Mouse (Mus musculus) kidney, embryonic 15.5 days (tissue): Measurements from ENCODE around the gene Hacd4. TPM values are rescaled to one million over a fixed set of nuclear protein-coding genes. Genes with fewer than 3 reads are reported as not detected.
A peak's percentile ranks its signal among the peaks of the same experiment; 100 is the strongest.
"Not testable (repeated sequence)": the region's sequence is repeated elsewhere in the genome, so short reads cannot be mapped to it uniquely, and the experiment has no call there.

Experiments
- ATAC-seq: fragments of 200-750 bp; cut with Nextera tagmentation; replicated peaks from 2 replicates; pipeline ENCODE4 v1.8.0; 2017; ENCODE audit warnings: moderate TSS enrichment; ENCODE audit not compliant: low FRiP score
- H3K27ac ChIP-seq: fragments of 300-500 bp; sonication (generic); 2 replicates; pipeline ENCODE4 v1.5.1; 2015; ENCODE audit warnings: mild to moderate bottlenecking, inconsistent platforms
- H3K27me3 ChIP-seq: fragments of 300-500 bp; sonication (generic); 2 replicates; pipeline ENCODE4 v1.6.1; 2015; ENCODE audit warnings: inconsistent platforms
- H3K36me3 ChIP-seq: fragments of 300-500 bp; sonication (generic); 2 replicates; pipeline ENCODE4 v1.6.1; 2015; ENCODE audit warnings: inconsistent platforms
- H3K4me1 ChIP-seq: fragments of 300-500 bp; sonication (generic); 2 replicates; pipeline ENCODE4 v1.6.1; 2015; ENCODE audit warnings: inconsistent platforms
- H3K4me2 ChIP-seq: fragments of 300-500 bp; sonication (generic); 2 replicates; pipeline ENCODE4 v1.6.1; 2015; ENCODE audit warnings: moderate library complexity, mild to moderate bottlenecking, inconsistent platforms
- H3K4me3 ChIP-seq: fragments of 300-500 bp; sonication (generic); replicated peaks from 2 replicates; pipeline ENCODE4 v1.5.1; 2015; ENCODE audit warnings: mild to moderate bottlenecking, inconsistent platforms
- H3K9ac ChIP-seq: fragments of 300-500 bp; sonication (generic); 2 replicates; pipeline ENCODE4 v1.6.1; 2015; ENCODE audit warnings: mild to moderate bottlenecking, inconsistent platforms
- H3K9me3 ChIP-seq: fragments of 300-500 bp; sonication (generic); replicated peaks from 2 replicates; pipeline ENCODE4 v1.6.1; 2016; ENCODE audit warnings: inconsistent platforms
- WGBS: fragments of 180-500 bp; shearing (Covaris S2); methylation state at CpG from one replicate; pipeline ENCODE4 v1.1.7; 2015; ENCODE audit warnings: mixed read lengths; 5-methylcytosine and 5-hydroxymethylcytosine counted together
- polyA plus RNA-seq: library from polyadenylated mRNA; unstranded; fragments of >200 nt; fragmentation: Nextera tagmentation; extraction: Ambion mirVana; gene quantifications from 2 replicates; pipeline ENCODE4 v1.2.1, GENCODE M21; 2015

Gene Hacd4
- polyA plus RNA-seq, 1 experiment from 2014 or later: 18.3 TPM

- Histone ChIP-seq H3K9ac (no peak overlapping the region), H3K27ac (no peak overlapping the region)
- ATAC-seq: no peak
Observed at GRCm38 (mm10) chr4:88424563-88424962, 14.2 kb downstream of the Hacd4 start.

GRCm38 (mm10) chr4:88419378-88419777 lies 19.4 kb downstream of the Hacd4 start:
- H3K27ac ChIP-seq: no peak overlapping the region
- H3K27me3 ChIP-seq: no peaks in the 10 kb centered on the region
- 94% methylated on average over 5 of the region's 5 CpGs for WGBS
- no peak overlapping the region for H3K4me2 ChIP-seq
- H3K9ac ChIP-seq: no peak overlapping the region
- no peak overlapping the region for H3K4me3 ChIP-seq
- H3K9me3 ChIP-seq: no peaks in the 10 kb centered on the region
- no peak for ATAC-seq
- no peaks in the 10 kb centered on the region for H3K36me3 ChIP-seq
- H3K4me1 ChIP-seq: no peaks in the 10 kb centered on the region

More at GRCm38 (mm10) chr4:88424563-88424962, 14.2 kb downstream of the Hacd4 start:
- no peaks in the 10 kb centered on the region for H3K9me3 ChIP-seq
- no peaks in the 10 kb centered on the region for H3K27me3 ChIP-seq
- H3K4me2 ChIP-seq: no peak overlapping the region
- no peaks in the 10 kb centered on the region for H3K4me1 ChIP-seq
- 0 out of 2 replicates have a peak, but pooled peaks cover 5% of the 10 kb centered on the region for H3K36me3 ChIP-seq
- no peak overlapping the region for H3K4me3 ChIP-seq

GRCm38 (mm10) chr4:88415017-88415416 lies 23.7 kb downstream of the Hacd4 start:
- WGBS: 62% methylated on average over 2 of the region's 2 CpGs
- Histone ChIP-seq H3K4me1 (no peaks in the 10 kb centered on the region), H3K27me3 (no peaks in the 10 kb centered on the region), H3K27ac (no peak overlapping the region), H3K9me3 (no peaks in the 10 kb centered on the region), H3K9ac (no peak overlapping the region), H3K4me3 (no peak overlapping the region), H3K4me2 (no peak overlapping the region), H3K36me3 (peaks cover 8% of the 10 kb centered on the region; the same call in 1 of the 2 replicates)
- no peak for ATAC-seq

GRCm38 (mm10) chr4:88412331-88412730 lies 26.4 kb downstream of the Hacd4 start:
- Histone ChIP-seq H3K9ac (no peak overlapping the region), H3K27ac (no peak overlapping the region), H3K27me3 (no peaks in the 10 kb centered on the region), H3K36me3 (peaks cover 12% of the 10 kb centered on the region; the same call in 1 of the 2 replicates), H3K9me3 (no peaks in the 10 kb centered on the region), H3K4me2 (no peak overlapping the region), H3K4me1 (no peaks in the 10 kb centered on the region), H3K4me3 (no peak overlapping the region)
- ATAC-seq: no peak
- 86% methylated on average over 2 of the region's 2 CpGs for WGBS

GRCm38 (mm10) chr4:88409279-88409678 lies 29.4 kb downstream of the Hacd4 start:
- no peak overlapping the region for H3K27ac ChIP-seq
- H3K4me2 ChIP-seq: no peak overlapping the region
- H3K4me1 ChIP-seq: 0 out of 2 replicates have a peak, but pooled peaks cover 3% of the 10 kb centered on the region
- H3K27me3 ChIP-seq: no peaks in the 10 kb centered on the region
- H3K36me3 ChIP-seq: peaks cover 16% of the 10 kb centered on the region; the same call in 1 of the 2 replicates
- H3K9me3 ChIP-seq: no peaks in the 10 kb centered on the region
- H3K9ac ChIP-seq: no peak overlapping the region
- no peak overlapping the region for H3K4me3 ChIP-seq
- WGBS: 87% methylated on average over 4 of the region's 4 CpGs
- ATAC-seq: no peak

- H3K4me2 ChIP-seq: no peak overlapping the region
- H3K9ac ChIP-seq: no peak overlapping the region
- no peak overlapping the region for H3K4me3 ChIP-seq
- ATAC-seq: no peak
- H3K9me3 ChIP-seq: no peaks in the 10 kb centered on the region
- H3K4me1 ChIP-seq: 0 out of 2 replicates have a peak, but pooled peaks cover 3% of the 10 kb centered on the region
- 81% methylated on average over 4 of the region's 4 CpGs for WGBS
- H3K27ac ChIP-seq: no peak overlapping the region
- peaks cover 16% of the 10 kb centered on the region; the same call in 1 of the 2 replicates for H3K36me3 ChIP-seq
- H3K27me3 ChIP-seq: no peaks in the 10 kb centered on the region
Observed at GRCm38 (mm10) chr4:88406887-88407696, 31.6 kb downstream of the Hacd4 start.

GRCm38 (mm10) chr4:88402884-88403283 lies 35.8 kb downstream of the Hacd4 start:
- Histone ChIP-seq H3K27ac (no peak overlapping the region), H3K9ac (no peak overlapping the region), H3K4me1 (0 out of 2 replicates have a peak, but pooled peaks cover 3% of the 10 kb centered on the region), H3K9me3 (no peaks in the 10 kb centered on the region), H3K27me3 (no peaks in the 10 kb centered on the region), H3K4me3 (no peak overlapping the region), H3K4me2 (no peak overlapping the region), H3K36me3 (peaks cover 8% of the 10 kb centered on the region; the same call in 1 of the 2 replicates)
- 89% methylated on average over 6 of the region's 6 CpGs for WGBS
- no peak for ATAC-seq

- Histone ChIP-seq H3K4me1 (no peaks in the 10 kb centered on the region), H3K9ac (no peak overlapping the region), H3K27ac (no peak overlapping the region), H3K4me2 (no peak overlapping the region), H3K9me3 (no peaks in the 10 kb centered on the region), H3K4me3 (no peak overlapping the region), H3K27me3 (no peaks in the 10 kb centered on the region), H3K36me3 (no peaks in the 10 kb centered on the region)
- peak; percentile 73 for ATAC-seq
- WGBS: 63% methylated on average over 7 of the region's 7 CpGs
Observed at GRCm38 (mm10) chr4:88400992-88401313, 37.8 kb downstream of the Hacd4 start.

- H3K9ac ChIP-seq: no peak overlapping the region
- no peaks in the 10 kb centered on the region for H3K36me3 ChIP-seq
- no peaks in the 10 kb centered on the region for H3K27me3 ChIP-seq
- ATAC-seq: peak; percentile 92
- H3K4me3 ChIP-seq: no peak overlapping the region
- no peak overlapping the region for H3K4me2 ChIP-seq
- H3K9me3 ChIP-seq: no peaks in the 10 kb centered on the region
- no peak overlapping the region for H3K27ac ChIP-seq
- 48% methylated on average over 9 of the region's 9 CpGs for WGBS
- no peaks in the 10 kb centered on the region for H3K4me1 ChIP-seq
Observed at GRCm38 (mm10) chr4:88400302-88400991, 38.3 kb downstream of the Hacd4 start.

- Histone ChIP-seq H3K36me3 (no peaks in the 10 kb centered on the region), H3K9me3 (no peaks in the 10 kb centered on the region), H3K27ac (no peak overlapping the region), H3K27me3 (no peaks in the 10 kb centered on the region), H3K9ac (no peak overlapping the region), H3K4me2 (no peak overlapping the region), H3K4me1 (no peaks in the 10 kb centered on the region), H3K4me3 (no peak overlapping the region)
- 72% methylated on average over 6 of the region's 6 CpGs for WGBS
- no peak for ATAC-seq
Observed at GRCm38 (mm10) chr4:88396995-88397521, 41.7 kb downstream of the Hacd4 start.

GRCm38 (mm10) chr4:88395717-88396116 lies 43.0 kb downstream of the Hacd4 start:
- no peak for ATAC-seq

GRCm38 (mm10) chr4:88390596-88390995 lies 48.1 kb downstream of the Hacd4 start:
- H3K27me3 ChIP-seq, H3K4me3 ChIP-seq, H3K9me3 ChIP-seq, H3K36me3 ChIP-seq, H3K27ac ChIP-seq, H3K9ac ChIP-seq, H3K4me2 ChIP-seq, ATAC-seq, H3K4me1 ChIP-seq: not testable (repeated sequence)
- WGBS: 100% methylated on average over 1 of the region's 1 CpGs

More at GRCm38 (mm10) chr4:88395717-88396116, 43.0 kb downstream of the Hacd4 start:
- no peak overlapping the region for H3K4me2 ChIP-seq
- H3K27me3 ChIP-seq: no peaks in the 10 kb centered on the region
- H3K36me3 ChIP-seq: no peaks in the 10 kb centered on the region
- H3K4me3 ChIP-seq: no peak overlapping the region
- no peaks in the 10 kb centered on the region for H3K4me1 ChIP-seq
- no peak overlapping the region for H3K27ac ChIP-seq
- 91% methylated on average over 3 of the region's 3 CpGs for WGBS
- no peaks in the 10 kb centered on the region for H3K9me3 ChIP-seq
- no peak overlapping the region for H3K9ac ChIP-seq
